8 mouse cellular contexts compared by ENCODE assay signal in the genomic region with DNA sequence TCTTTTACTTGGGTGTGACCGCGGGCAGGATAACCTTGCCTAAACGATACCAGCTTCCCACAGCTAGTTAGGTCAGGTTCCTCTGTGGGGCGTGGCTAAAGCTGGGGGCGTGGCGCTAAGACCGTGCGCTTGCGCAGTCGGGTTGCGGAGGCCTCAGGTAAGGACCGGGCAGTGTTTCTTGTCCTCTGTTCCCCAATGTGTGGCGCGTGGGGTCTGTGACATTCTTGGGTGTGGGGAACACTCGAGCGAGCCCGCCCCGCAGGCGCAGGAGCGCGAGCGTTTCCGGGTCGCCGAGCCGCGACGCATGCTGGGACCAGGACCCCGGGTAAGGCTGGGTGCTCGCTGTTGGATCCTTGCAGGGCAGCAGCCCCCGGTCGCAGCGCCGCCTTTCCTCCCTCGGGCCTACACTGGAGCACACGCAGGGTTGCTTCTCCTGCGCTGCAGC. TPM values are rescaled to one million over a fixed set of nuclear protein-coding genes. Genes with fewer than 3 reads are reported as not detected.
A peak's percentile ranks its signal among the peaks of the same experiment; 100 is the strongest.
DNase-seq lines count a peak whose midpoint lies in the region; ATAC-seq lines count a peak whose summit lies in the region.

Gene Cebpzos, plus strand, starts transcription at position 132 of the 445 bp plus-strand sequence.

- H3K4me3 ChIP-seq in megakaryocyte, embryonic 14.5 days (replicated peaks): peak within 1 kb of the TSS; percentile 98

- H3K4me1 ChIP-seq in megakaryocyte, embryonic 14.5 days: peaks cover 21% of the 10 kb centered on the region

- peak; percentile 91 for DNase-seq in ZHBTc4 (ENCODE audit: low read depth, low spot score)
- peak; percentile 69 to 74 for DNase-seq in gastrocnemius, adult 8-10 months (ENCODE audit: low spot score in 2 of 2)
- peak; percentile 77 for DNase-seq in hindlimb bud, embryonic 11.5 days (ENCODE audit: extremely low spot score, low read depth, low spot score)
- DNase-seq in left cerebral cortex, adult 8-10 months (ENCODE audit: low spot score in 2 of 2): peak; percentile 76 to 90
- peak; percentile 93 to 94 for DNase-seq in right cerebral cortex, postnatal 10 days (ENCODE audit: low spot score in 2 of 2)
- DNase-seq in urinary bladder, postnatal 25 days (ENCODE audit: low spot score): peak; percentile 80

- H3K9me3 ChIP-seq in megakaryocyte, embryonic 14.5 days: no peaks in the 10 kb centered on the region

- H3K27me3 ChIP-seq in megakaryocyte, embryonic 14.5 days (replicated peaks): no peaks in the 10 kb centered on the region

- H3K36me3 ChIP-seq in megakaryocyte, embryonic 14.5 days (replicated peaks; ENCODE audit: low read length): peaks cover 37% of the 10 kb centered on the region

- peak; percentile 90 for ATAC-seq in common myeloid progenitor, adult 5-6 weeks (replicated peaks; ENCODE audit: low read depth, poor library complexity, severe bottlenecking)

RNA-seq across cellular contexts. Expression of gene Cebpzos, which starts in this region (rescaled TPM):
- 54.9 and 65.9 TPM in 2 replicates for total RNA-seq in common myeloid progenitor, adult 5-6 weeks (2017)
- total RNA-seq in gastrocnemius, adult 8-10 months (2022): 10 to 100 TPM; 34.6 to 42.7 (median 37.3) TPM
- 10 to 100 TPM; 24.4 to 31.5 (median 28.3) TPM for total RNA-seq in left cerebral cortex, adult 8-10 months (2022)
- polyA plus RNA-seq in megakaryocyte, embryonic 14.5 days (2012; ENCODE audit: insufficient read depth, low replicate concordance): 4.5 TPM in 1 of 2 replicates, not detected in the other

Comparison
In these comparisons a context has a peak if more than half of its experiments do, and no peak if none do; other contexts are left out.
1. Peak in every context shown above with its lines: DNase-seq, ATAC-seq and H3K4me3 ChIP-seq.